Mouse (Mus musculus) gastrocnemius, postnatal 36 days (tissue): Measurements from ENCODE around the gene Fcer1g. TPM values are rescaled to one million over a fixed set of nuclear protein-coding genes. Genes with fewer than 3 reads are reported as not detected.

Experiments used
- DNase-seq, 2 experiments: peaks; one replicate each; pipeline ENCODE4 v3.0.0; 2022
- intact Hi-C: fragments of 180-260 bp; cut with DNase I; formaldehyde crosslinking; loops from one replicate; pipeline ENCODE4 v1.15.1; 2025
- total RNA-seq, 2 experiments: library from RNA; stranded (reverse); gene quantifications; 2 replicates each; pipeline ENCODE4 v1.2.3; 2021

Fcer1g gene
- total RNA-seq, 2 experiments from 2014 or later, result 2.5 to 4.9 TPM

GRCm38 (mm10) chr1:171223796-171224195 lies 10.4 kb downstream of the Fcer1g start:
- no peak for DNase-seq
- intact Hi-C loops, result loop anchor here (2.0 kb wide), 2 partner anchors 23 to 113 kb away; no protein-coding TSS in a partner anchor

- no peak for DNase-seq
- intact Hi-C loops, result loop anchor here (2.0 kb wide), 2 partner anchors 24 to 112 kb away; no protein-coding TSS in a partner anchor
Observed at GRCm38 (mm10) chr1:171223168-171223567, 11.0 kb downstream of the Fcer1g start.

- DNase-seq, result peak; percentile 82 to 90
- intact Hi-C loops, result loop anchor here (2.0 kb wide), 2 partner anchors 24 to 112 kb away; no protein-coding TSS in a partner anchor
Observed at GRCm38 (mm10) chr1:171222238-171223155, 11.7 kb downstream of the Fcer1g start, which contains the start of gene Tomm40l. Gene Tomm40l, minus strand, starts transcription at chr1:171222514.

GRCm38 (mm10) chr1:171221281-171222193 lies 12.6 kb downstream of the Fcer1g start:
- no peak for DNase-seq
- intact Hi-C loops, result loop anchor here (2.0 kb wide), 4 partner anchors 25 to 111 kb away; no protein-coding TSS in a partner anchor

- intact Hi-C loops, result loop anchor here (2.0 kb wide), 2 partner anchors 56 to 102 kb away; no protein-coding TSS in a partner anchor
- peak; percentile 76 to 78 for DNase-seq
Observed at GRCm38 (mm10) chr1:171220871-171221270, 13.3 kb downstream of the Fcer1g start.

GRCm38 (mm10) chr1:171216241-171216955 lies 17.8 kb downstream of the Fcer1g start:
- DNase-seq, result no peak
- intact Hi-C loops, result no loop called here

- DNase-seq, result no peak
- intact Hi-C loops, result no loop called here
Observed at GRCm38 (mm10) chr1:171213801-171214496, 20.2 kb downstream of the Fcer1g start, which contains the start of gene Nr1i3. Gene Nr1i3, plus strand, starts transcription at chr1:171213970.

GRCm38 (mm10) chr1:171212854-171213253 lies 21.3 kb downstream of the Fcer1g start:
- DNase-seq, result no peak
- intact Hi-C loops, result no loop called here

- intact Hi-C loops, result no loop called here
Observed at GRCm38 (mm10) chr1:171209409-171209808, 24.8 kb downstream of the Fcer1g start.

GRCm38 (mm10) chr1:171205704-171206493 lies 28.3 kb downstream of the Fcer1g start:
- intact Hi-C loops, result no loop called here
- DNase-seq, result no peak

More at GRCm38 (mm10) chr1:171209409-171209808, 24.8 kb downstream of the Fcer1g start:
- DNase-seq, result no peak

- intact Hi-C loops, result no loop called here
- DNase-seq, result no peak
Observed at GRCm38 (mm10) chr1:171204249-171204644, 29.9 kb downstream of the Fcer1g start.

GRCm38 (mm10) chr1:171203471-171204248 lies 30.5 kb downstream of the Fcer1g start:
- intact Hi-C loops, result no loop called here
- DNase-seq, result no peak

- intact Hi-C loops, result no loop called here
Observed at GRCm38 (mm10) chr1:171200769-171201168, 33.4 kb downstream of the Fcer1g start.

GRCm38 (mm10) chr1:171199532-171199931 lies 34.6 kb downstream of the Fcer1g start:
- intact Hi-C loops, result no loop called here
- DNase-seq, result no peak

More at GRCm38 (mm10) chr1:171200769-171201168, 33.4 kb downstream of the Fcer1g start:
- DNase-seq, result no peak

GRCm38 (mm10) chr1:171195887-171196397 lies 38.2 kb downstream of the Fcer1g start, which contains the start of gene Pcp4l1:
Gene Pcp4l1, minus strand, starts transcription at chr1:171196268.
- intact Hi-C loops, result no loop called here

GRCm38 (mm10) chr1:171195046-171195822 lies 38.9 kb downstream of the Fcer1g start:
- DNase-seq, result no peak
- intact Hi-C loops, result no loop called here

More at GRCm38 (mm10) chr1:171195887-171196397, 38.2 kb downstream of the Fcer1g start, which contains the start of gene Pcp4l1:
- peak; percentile 43 to 51 for DNase-seq
